Mouse (Mus musculus) urinary bladder, postnatal 10 days (tissue): ENCODE measurements around the gene Fam83g.

Experiments
- DNase-seq: peaks from one replicate; pipeline ENCODE4 v3.0.0; 2022; ENCODE audit warnings: low spot score

The Fam83g gene

GRCm38 (mm10) chr11:61674151-61674838 is 9.6 kb upstream of the Fam83g start:
- no peak for DNase-seq

GRCm38 (mm10) chr11:61674839-61675159 is 9.1 kb upstream of the Fam83g start:
- no peak for DNase-seq

DNA sequence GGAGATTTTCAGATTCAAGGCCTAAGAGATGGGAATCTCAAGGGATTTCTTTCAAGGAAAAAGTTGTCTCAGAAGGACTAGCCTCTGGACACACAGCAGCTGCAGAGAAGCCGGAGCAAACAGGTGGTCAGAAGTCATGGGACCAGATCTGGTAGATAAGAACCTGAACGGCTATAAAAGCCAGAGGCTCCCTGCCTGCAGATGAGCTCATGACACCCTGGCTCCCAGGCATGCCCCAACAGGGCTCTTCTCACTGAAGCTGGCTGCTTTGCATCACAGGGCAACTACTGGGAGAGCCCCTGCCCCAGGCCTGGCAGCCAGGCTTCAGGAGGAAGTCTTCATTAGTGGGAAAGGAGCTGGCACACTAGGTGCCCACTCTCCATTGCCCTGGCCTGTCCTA is 8.6 kb upstream of the Fam83g start:
- no peak for DNase-seq

DNA sequence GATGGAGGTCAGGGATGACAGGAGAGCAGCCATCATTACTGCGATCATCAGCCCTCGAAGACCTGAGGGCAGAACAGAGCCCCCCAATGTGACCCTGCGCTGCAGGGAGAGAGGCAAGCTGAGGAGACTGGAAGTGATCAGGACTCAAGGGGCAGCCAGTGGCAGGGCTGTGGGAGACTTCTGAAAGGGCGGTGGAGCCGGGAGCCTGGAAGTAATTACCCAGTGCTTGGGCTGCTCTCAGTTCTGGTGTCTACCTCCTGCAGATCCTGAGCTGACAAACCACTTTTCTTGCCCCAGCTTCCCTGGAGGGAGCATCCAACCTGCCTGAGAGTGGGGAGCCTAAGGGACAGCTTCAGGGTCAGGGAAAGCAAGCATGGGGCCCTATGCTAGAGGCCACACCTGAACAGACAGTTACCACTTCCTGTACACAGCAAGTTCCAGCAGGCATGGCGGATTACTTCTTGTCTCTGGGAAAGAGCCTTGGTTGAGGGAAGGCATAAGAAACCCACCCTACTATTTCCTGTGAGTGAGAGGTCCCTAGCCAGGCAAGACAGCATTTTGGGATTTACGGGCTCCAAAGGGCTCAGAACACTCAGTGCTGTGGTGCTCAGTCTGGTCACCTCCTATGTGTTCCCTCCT is 7.6 kb upstream of the Fam83g start:
- DNase-seq, result no peak

GRCm38 (mm10) chr11:61677709-61678108 is 6.2 kb upstream of the Fam83g start:
- DNase-seq, result no peak

DNA sequence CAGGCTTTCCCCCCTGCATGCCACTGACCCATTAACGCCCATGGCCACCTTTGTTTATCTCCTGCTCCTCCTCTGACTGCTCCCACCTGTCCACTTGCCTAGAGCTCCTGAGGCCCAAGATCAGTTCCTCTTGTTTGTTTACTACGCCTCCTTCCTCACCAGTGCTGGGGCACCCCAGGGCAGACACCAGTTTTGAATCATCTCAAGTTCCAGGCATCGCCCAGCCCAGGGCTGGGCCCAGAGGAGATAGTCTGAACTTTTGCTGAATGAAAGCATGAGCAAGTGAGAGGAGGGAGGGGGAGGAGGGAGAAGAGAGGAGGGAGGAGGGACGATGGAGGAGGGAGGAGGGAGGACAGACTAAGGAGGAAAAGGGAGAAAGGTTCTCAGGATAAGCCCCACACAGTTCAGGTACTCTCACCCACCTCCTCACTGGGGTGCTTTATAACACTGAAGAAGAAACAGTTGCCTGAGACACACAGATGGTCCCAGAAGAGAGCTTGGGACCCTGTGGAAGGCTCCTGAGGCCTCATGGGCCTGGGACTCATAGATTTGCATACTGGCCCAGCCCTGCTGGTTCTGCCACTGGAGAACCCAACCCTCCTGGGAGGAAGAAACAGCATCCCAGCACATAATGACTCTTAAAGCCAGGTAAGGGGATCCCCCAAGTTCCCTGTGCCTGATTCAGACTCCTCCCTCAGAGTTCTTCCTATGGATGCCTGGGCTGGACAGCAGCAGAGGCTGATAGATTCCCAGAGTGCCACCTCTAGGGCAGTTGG is 4.6 kb upstream of the Fam83g start:
- no peak for DNase-seq

DNA sequence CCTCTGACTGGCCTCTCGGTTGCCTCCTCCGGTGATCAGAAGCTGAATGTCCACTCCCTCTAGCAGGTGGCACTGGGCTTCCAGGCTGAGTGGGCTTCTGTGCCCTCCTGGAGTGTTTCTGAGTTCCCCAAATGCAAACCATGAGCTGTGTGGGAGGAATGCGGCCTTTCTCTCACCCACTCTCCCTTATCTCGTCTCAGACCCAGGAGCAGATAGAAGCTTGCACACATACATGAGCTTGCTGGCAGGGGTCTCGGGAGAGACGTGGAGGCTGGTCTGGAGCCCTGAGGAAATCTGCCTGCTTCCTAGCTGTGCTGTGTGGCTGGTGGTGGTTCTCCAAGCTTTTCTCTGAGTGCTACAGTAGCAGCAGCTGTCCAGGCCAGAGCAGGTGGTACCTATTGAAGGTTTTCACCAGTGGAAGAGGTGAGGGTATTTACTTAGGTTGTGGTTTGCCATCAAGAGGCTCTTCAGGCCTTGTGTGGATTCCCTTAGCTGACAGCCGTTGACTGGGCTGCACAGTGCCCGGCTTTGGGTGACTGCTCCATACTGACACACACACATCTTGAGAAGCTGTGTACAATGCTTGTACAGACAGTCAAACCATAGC is 1.3 kb downstream of the Fam83g start:
- no peak for DNase-seq

DNA sequence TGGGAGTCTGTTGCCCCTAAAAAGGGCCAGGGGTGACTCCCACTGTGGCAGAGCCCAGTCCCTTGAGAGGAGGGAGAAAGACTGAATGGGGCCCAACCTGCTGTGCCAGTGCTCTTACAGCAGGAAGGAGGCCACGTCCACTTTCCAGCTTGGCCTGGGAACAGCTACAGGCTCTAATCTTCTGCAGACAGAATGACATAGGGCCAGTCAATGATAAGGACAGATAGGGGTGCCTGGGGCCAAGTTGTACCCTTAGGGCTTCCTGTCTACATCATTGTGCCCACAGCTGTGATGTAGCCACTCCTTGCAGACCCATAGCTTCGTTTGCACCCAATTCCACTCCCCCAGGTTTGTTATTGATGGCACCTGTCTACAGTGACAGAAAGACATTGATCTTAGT is 2.2 kb downstream of the Fam83g start:
- no peak for DNase-seq

DNA sequence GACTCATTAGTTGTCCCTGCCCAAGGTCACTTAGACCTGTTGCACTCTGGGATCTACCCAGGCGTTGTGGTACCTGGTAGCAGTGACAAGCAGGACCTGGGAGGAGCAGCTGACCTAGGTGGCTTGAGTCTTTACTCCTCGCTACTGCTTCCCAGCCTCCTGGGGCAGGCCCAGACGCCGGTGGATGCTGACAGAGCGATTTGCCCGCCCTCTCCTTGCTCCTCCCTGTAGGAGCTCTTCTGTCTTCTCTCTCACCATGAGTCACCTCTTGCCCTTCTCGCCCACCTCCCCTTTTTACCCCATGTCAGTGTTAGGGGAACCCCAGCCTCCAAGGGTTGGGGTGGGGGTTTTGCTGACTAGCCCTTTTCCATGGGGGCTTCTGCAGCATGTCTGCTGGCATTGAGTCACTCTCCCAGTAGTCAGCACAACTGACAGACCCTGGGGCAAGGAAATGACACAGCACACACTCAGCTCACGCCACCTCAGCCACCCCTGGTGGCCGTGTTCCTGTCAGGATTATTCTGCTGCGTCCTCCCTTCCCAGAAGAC is 3.1 kb downstream of the Fam83g start:
- no peak for DNase-seq

DNA sequence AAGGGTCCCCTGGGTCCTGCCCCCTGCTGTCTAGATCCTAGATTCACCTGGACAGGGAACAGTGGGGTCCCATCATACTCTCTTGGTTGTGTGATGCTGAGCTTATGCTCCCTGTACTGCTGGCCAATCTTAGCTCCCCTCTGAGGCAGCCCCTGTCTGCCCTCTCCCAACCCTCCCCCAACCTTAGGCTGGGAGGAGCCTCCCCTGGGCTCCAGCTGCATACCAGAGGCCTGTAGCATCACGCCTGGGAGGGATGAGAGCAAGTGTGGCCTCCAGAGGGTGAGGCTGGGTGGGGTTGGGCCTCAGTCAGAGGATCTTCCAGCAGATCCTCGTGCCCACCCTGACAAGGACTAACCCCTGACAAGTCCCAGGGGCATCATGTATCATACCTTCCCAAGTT is 3.7 kb downstream of the Fam83g start:
- DNase-seq, result no peak

DNA sequence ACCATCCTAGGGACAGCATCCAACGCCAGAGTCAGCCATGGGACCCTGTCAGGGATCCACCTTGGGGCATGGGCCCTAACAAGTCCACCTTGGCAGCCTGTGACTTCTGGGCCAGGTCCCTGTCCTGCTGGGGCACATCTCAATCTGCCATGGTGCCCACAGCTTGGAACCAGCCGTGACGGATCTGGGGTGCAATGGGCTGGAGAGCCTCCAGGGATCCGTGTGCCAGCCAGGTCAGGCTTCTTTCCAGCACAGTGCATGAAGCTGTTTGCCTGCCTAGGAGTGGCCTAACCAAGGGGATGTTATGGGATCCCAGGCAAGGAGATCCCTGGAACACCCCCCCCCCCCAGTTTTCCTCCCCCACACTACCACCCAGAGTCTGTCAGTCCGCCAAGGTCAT is 9.1 kb downstream of the Fam83g start:
- DNase-seq, result no peak

DNA sequence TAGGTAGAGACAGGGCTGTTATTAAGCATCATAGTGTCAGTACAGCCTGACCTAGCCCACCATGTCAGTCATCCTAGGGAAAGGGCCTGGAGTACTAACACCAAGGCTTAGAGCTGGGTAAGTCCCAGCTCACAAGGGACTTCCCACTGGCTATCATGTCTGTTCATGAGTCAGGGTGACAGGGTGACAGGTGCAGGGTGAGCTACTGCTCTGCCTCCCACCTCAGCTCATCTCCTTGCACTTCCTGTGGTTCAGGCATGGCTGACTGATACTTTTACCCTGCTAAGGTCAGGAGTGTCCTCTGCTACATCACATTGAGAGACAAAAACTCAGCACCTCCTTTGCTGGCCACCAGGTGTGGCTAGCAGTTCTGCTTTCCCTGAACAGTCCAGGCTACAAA is 15.0 kb downstream of the Fam83g start:
- no peak for DNase-seq

DNA sequence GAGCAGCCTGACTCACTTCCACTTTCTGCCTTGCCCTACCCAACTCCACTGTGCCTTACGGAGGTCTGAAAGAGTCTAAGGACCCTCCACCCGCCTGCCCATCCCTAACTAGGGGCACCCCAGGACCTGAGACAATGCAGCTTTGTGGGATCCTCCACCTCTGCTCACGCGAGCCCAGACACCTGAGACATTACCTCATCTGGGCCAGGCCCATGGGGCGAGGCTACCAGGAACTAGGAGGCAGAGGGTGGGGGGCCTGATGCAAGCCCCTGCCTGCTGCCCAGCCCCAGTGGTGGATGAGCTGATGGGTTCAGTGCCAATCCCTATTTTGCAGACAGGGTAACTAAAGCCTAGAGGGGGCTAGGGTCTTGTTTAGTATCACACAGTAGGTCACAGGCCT is 15.6 kb downstream of the Fam83g start:
- no peak for DNase-seq

GRCm38 (mm10) chr11:61699933-61700332 is 16.0 kb downstream of the Fam83g start:
- DNase-seq, result no peak

DNA sequence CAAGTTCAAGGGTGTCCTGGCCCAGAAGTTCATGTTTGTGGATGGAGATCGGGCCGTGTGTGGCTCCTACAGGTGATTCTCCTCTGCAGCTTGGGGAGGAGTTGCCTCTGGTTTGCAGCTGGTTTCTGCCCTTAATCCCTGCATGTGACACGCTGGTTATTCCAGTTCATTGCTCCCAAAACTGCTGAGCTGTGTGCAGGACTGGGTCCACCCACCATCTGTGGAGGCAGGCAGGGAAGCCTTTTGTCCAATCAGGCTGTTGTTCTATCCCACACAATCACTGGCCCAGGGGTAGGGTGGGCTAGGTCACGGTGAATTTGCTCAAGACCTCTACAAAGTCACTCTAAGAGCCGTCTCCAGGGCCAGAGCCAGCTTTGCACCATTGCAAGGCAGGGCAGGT is 17.8 kb downstream of the Fam83g start:
- DNase-seq, result no peak

- no peak for DNase-seq
These were observed 18.6 kb downstream of the Fam83g start for GRCm38 (mm10) chr11:61702494-61702893.

GRCm38 (mm10) chr11:61705581-61705980 is 21.7 kb downstream of the Fam83g start:
- no peak for DNase-seq

- no peak for DNase-seq
These were observed 22.3 kb downstream of the Fam83g start for GRCm38 (mm10) chr11:61706232-61706631.

DNA sequence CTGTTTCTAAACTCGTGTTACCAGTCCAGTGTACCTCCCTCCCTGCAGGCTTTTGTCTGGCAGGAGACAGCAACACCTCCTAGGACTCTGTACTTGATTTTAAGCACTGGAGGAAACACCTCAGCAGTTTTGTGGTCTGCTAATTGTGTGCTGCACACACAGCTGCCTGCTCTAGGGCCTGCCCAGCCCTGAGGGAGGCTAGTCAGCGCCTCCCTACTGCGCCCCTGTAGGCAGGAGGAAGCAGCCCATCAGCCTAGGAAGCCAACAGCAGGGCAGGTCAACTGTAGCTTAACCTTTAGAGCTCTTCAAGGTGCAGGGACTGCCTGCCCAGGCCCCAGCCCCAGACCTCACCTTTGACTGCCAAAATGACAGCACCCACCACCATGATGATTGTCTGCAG is 25.0 kb downstream of the Fam83g start:
- no peak for DNase-seq

- no peak for DNase-seq
These were observed 29.4 kb downstream of the Fam83g start for GRCm38 (mm10) chr11:61713157-61713855.

- DNase-seq, result no peak
These were observed 30.6 kb downstream of the Fam83g start for GRCm38 (mm10) chr11:61714346-61715117.
